Mouse (Mus musculus): ENCODE measurements around the gene BC028528.

DNA sequence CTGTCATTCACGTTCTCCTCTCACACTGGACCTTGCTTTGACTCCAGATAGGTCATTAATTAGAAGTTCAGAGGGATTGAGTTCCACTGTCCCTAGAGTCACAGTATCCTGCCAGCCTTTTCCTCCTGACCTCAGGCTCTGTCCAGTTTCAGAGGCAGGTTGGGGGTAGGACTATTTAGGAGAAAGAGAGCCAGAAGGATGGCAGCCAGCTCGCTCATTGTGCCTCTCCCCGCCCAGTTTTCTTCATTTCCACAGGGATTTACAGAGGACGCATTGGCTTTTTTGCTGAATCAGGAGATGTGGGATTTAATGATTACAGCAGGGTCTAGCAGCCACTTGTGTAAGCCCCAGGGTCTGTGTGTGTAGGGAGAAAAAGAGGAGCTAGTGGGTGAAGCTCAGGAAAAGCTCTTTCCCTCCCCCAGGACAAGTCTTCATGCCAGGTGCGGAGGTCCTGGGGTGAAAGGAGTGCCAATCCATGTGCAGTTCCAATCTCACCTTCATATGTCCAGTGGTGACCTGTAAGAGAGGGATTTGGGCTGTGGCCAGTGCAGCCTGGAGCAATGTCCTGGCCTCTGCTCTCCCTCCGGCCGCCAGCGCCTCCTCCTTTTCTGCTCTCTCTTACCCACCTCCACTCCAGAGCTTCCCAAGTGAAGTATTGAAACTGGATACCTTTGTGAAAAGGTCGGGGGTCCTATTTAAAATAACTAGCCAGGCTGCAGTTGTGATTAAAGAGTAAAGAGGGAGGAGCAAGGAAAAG lies 10.0 kb upstream of the BC028528 start:
- TF ChIP-seq CTCF (IDR thresholded peaks at IDR 0.05), result no peak
- no peak; the same call in 1 of the 2 replicates for TF ChIP-seq POLR2A (IDR thresholded peaks at IDR 0.05; ENCODE audit: insufficient read depth, low read depth, low read length)
